Mouse (Mus musculus) heart, postnatal 0 days (tissue): ENCODE measurements around the gene Rhobtb3.

Experiments used
- CTCF ChIP-seq: IDR thresholded peaks from 2 replicates; pipeline ENCODE4 v1.5.1; 2016; ENCODE audit warnings: antibody characterized with exemption, control low read depth, low read depth
- EP300 ChIP-seq: IDR thresholded peaks from 2 replicates; pipeline ENCODE4 v1.6.1; 2016; ENCODE audit warnings: antibody characterized with exemption, low read depth

DNA sequence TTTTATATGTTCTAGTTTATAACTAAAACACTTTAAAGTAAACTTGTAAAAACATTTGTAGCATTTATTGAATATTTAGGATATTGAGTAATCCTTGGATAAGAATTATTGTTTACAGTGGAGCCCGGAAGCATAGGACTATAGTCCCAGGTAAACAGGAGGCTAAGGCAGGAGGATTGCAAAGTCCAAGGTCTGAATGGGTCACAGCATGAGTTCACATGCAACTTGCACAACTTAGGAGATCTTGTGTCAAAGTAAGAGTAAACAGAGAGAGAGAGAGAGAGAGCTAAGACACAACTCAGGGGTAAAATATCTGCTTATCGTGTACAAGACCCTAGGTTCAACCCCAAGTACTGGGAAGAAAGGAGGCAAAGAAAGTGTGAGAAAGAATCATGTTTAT lies 32.9 kb upstream of the Rhobtb3 start:
- TF ChIP-seq CTCF (no peak), EP300 (no peak)
